9 mouse cellular contexts compared by ENCODE assay signal in genomic region chr13:84404566-84405194, GRCm38 (mm10).
DNase-seq lines count a peak whose midpoint lies in the region; ATAC-seq and TF ChIP-seq lines count a peak whose summit lies in the region.
"Had no signal": no experiment of that assay in that cellular context is flagged by ENCODE, and none has a peak within 500 bp of the region (broad histone marks: within the 10 kb centered on the region; RNA-seq: fewer than 3 reads in every experiment).

No protein-coding gene starts in this region.

- H3K4me1 ChIP-seq in forebrain, embryonic 14.5 days (ENCODE audit: control insufficient read depth, insufficient read depth, low read length) = peaks cover 5% of the 10 kb centered on the region; the same call in 1 of the 2 replicates
- peaks cover 5% of the 10 kb centered on the region for H3K4me1 ChIP-seq in midbrain, embryonic 15.5 days
- H3K4me1 ChIP-seq in intestine, postnatal 0 days (replicated peaks; ENCODE audit: control insufficient read depth, insufficient read depth, low read length) = no peaks in the 10 kb centered on the region
- H3K4me1 ChIP-seq: limb, embryonic 12.5 days had no signal

- H3K4me2 ChIP-seq in forebrain, embryonic 14.5 days (ENCODE audit: low read length) = no peak overlapping the region
- peak overlapping the region; percentile 31 for H3K4me2 ChIP-seq in midbrain, embryonic 15.5 days
- H3K4me2 ChIP-seq in intestine, postnatal 0 days (replicated peaks; ENCODE audit: low read depth) = no peak overlapping the region
- H3K4me2 ChIP-seq: limb, embryonic 12.5 days had no signal

- peak; percentile 76 for ATAC-seq in forebrain, embryonic 14.5 days
- ATAC-seq in midbrain, embryonic 15.5 days (replicated peaks) = peak; percentile 76
- ATAC-seq in intestine, postnatal 0 days = no peak

- peak; percentile 10 for DNase-seq in adrenal gland, postnatal 25 days
- DNase-seq in adrenal gland, postnatal 4 days (ENCODE audit: low spot score in 2 of 2) = no peak
- peak; percentile 70 to 73 for DNase-seq in cerebellum, adult 18-20 months
- peak; percentile 52 for DNase-seq in forebrain, embryonic 14.5 days (ENCODE audit: low spot score)
- no peak for DNase-seq in heart, postnatal 36 days
- no peak for DNase-seq in yolk sac, embryonic 10.5 days (ENCODE audit: low spot score)

- no peaks in the 10 kb centered on the region for H3K9me3 ChIP-seq in forebrain, embryonic 14.5 days (replicated peaks; ENCODE audit: control insufficient read depth, low read length)
- no peaks in the 10 kb centered on the region for H3K9me3 ChIP-seq in midbrain, embryonic 15.5 days
- no peaks in the 10 kb centered on the region for H3K9me3 ChIP-seq in intestine, postnatal 0 days (ENCODE audit: control insufficient read depth)
- H3K9me3 ChIP-seq: limb, embryonic 12.5 days had no signal

- no peak overlapping the region for H3K9ac ChIP-seq in forebrain, embryonic 14.5 days (ENCODE audit: low read length)
- H3K9ac ChIP-seq in midbrain, embryonic 15.5 days = no peak overlapping the region
- no peak overlapping the region for H3K9ac ChIP-seq in intestine, postnatal 0 days (ENCODE audit: low read depth, low read length)
- H3K9ac ChIP-seq: limb, embryonic 12.5 days had no signal

- H3K4me3 ChIP-seq in forebrain, embryonic 14.5 days (ENCODE audit: low read depth, low read length) = no peak overlapping the region
- H3K4me3 ChIP-seq in midbrain, embryonic 15.5 days = no peak overlapping the region
- no peak overlapping the region for H3K4me3 ChIP-seq in intestine, postnatal 0 days (ENCODE audit: low read depth, low read length)
- H3K4me3 ChIP-seq: limb, embryonic 12.5 days had no signal

- no peak overlapping the region for H3K27ac ChIP-seq in forebrain, embryonic 14.5 days (ENCODE audit: low read depth, low read length)
- no peak overlapping the region for H3K27ac ChIP-seq in midbrain, embryonic 15.5 days
- H3K27ac ChIP-seq in intestine, postnatal 0 days (ENCODE audit: low read depth, low read length) = no peak overlapping the region
- H3K27ac ChIP-seq: limb, embryonic 12.5 days had no signal

- no peaks in the 10 kb centered on the region for H3K36me3 ChIP-seq in forebrain, embryonic 14.5 days (ENCODE audit: control insufficient read depth, insufficient read depth, low read length)
- no peaks in the 10 kb centered on the region for H3K36me3 ChIP-seq in midbrain, embryonic 15.5 days (replicated peaks)
- no peaks in the 10 kb centered on the region for H3K36me3 ChIP-seq in intestine, postnatal 0 days (ENCODE audit: control insufficient read depth, insufficient read depth)
- H3K36me3 ChIP-seq: limb, embryonic 12.5 days had no signal

- no peak for TF ChIP-seq CTCF in intestine, postnatal 0 days (IDR thresholded peaks at IDR 0.05; ENCODE audit: low read depth)

- no peaks in the 10 kb centered on the region for H3K27me3 ChIP-seq in forebrain, embryonic 14.5 days (replicated peaks; ENCODE audit: control insufficient read depth, insufficient read depth, low read length)
- H3K27me3 ChIP-seq in midbrain, embryonic 15.5 days (replicated peaks) = no peaks in the 10 kb centered on the region
- H3K27me3 ChIP-seq in intestine, postnatal 0 days (replicated peaks; ENCODE audit: control insufficient read depth, insufficient read depth, low read length) = no peaks in the 10 kb centered on the region
- H3K27me3 ChIP-seq: limb, embryonic 12.5 days had no signal

- 65% methylated on average over 19 of the region's 19 CpGs for WGBS in forebrain, embryonic 14.5 days
- WGBS in midbrain, embryonic 15.5 days = 59% methylated on average over 19 of the region's 19 CpGs
- 70% methylated on average over 19 of the region's 19 CpGs for WGBS in intestine, postnatal 0 days

- intact Hi-C loops in heart, postnatal 36 days (cut with DNase I) = no loop called here

Comparison
In these comparisons a context has a peak if more than half of its experiments do, and no peak if none do; other contexts are left out.
1. DNase-seq: peak in adrenal gland, postnatal 25 days (single experiment), cerebellum, adult 18-20 months (2 of 2) and forebrain, embryonic 14.5 days (single experiment); none in adrenal gland, postnatal 4 days (0 of 2), heart, postnatal 36 days (0 of 2) and yolk sac, embryonic 10.5 days (single experiment).